Mouse (Mus musculus) megakaryocyte, embryonic 14.5 days (primary cell): ENCODE measurements around the gene Prok2.

Source experiments
- FLI1 ChIP-seq: IDR thresholded peaks from 2 replicates; pipeline ENCODE4 v1.6.1; 2012; ENCODE audit warnings: low read length, inconsistent platforms, mixed read lengths
- GATA1 ChIP-seq: IDR thresholded peaks from 3 replicates; pipeline ENCODE4 v1.6.1; 2012; ENCODE audit warnings: mixed read lengths, low read length, inconsistent platforms, borderline replicate concordance

GRCm38 (mm10) chr6:99725971-99726561, at the start of gene Prok2:
- no peak for TF ChIP-seq FLI1
- TF ChIP-seq GATA1 = no peak
